ENCODE assay signal across 14 mouse cellular contexts in genomic region chr3:40102698-40103097, GRCm38 (mm10).
A peak's percentile ranks its signal among the peaks of the same experiment; 100 is the strongest.
DNase-seq lines count a peak whose midpoint lies in the region; ATAC-seq and TF ChIP-seq lines count a peak whose summit lies in the region.
"Had no signal": no experiment of that assay in that cellular context is flagged by ENCODE, and none has a peak within 500 bp of the region (broad histone marks: within the 10 kb centered on the region; RNA-seq: fewer than 3 reads in every experiment).

No protein-coding gene starts in this region.

- H3K4me2 ChIP-seq in lung, embryonic 16.5 days (ENCODE audit: low read depth, low read length) = no peak overlapping the region
- H3K4me2 ChIP-seq in embryonic facial prominence, embryonic 14.5 days (ENCODE audit: low read depth, low read length) = no peak overlapping the region
- no peak overlapping the region for H3K4me2 ChIP-seq in hindbrain, embryonic 13.5 days
- H3K4me2 ChIP-seq in midbrain, postnatal 0 days (ENCODE audit: low read depth, low read length, poor library complexity, severe bottlenecking) = no peak overlapping the region
- H3K4me2 ChIP-seq: liver, embryonic 11.5 days had no signal

- no peaks in the 10 kb centered on the region for H3K36me3 ChIP-seq in lung, embryonic 16.5 days (ENCODE audit: control insufficient read depth, insufficient read depth, low read length)
- H3K36me3 ChIP-seq in embryonic facial prominence, embryonic 14.5 days (ENCODE audit: control insufficient read depth, insufficient read depth, low read length) = no peaks in the 10 kb centered on the region
- no peaks in the 10 kb centered on the region for H3K36me3 ChIP-seq in hindbrain, embryonic 13.5 days
- no peaks in the 10 kb centered on the region for H3K36me3 ChIP-seq in midbrain, postnatal 0 days (ENCODE audit: insufficient read depth, low read length)
- no peaks in the 10 kb centered on the region for H3K36me3 ChIP-seq in heart, adult 2 months (ENCODE audit: control insufficient read depth, insufficient read depth, low read length)

- no peak overlapping the region for H3K9ac ChIP-seq in lung, embryonic 16.5 days (ENCODE audit: low read length)
- H3K9ac ChIP-seq in embryonic facial prominence, embryonic 14.5 days (ENCODE audit: low read depth, low read length) = no peak overlapping the region
- H3K9ac ChIP-seq in hindbrain, embryonic 13.5 days = no peak overlapping the region
- H3K9ac ChIP-seq in midbrain, postnatal 0 days (replicated peaks; ENCODE audit: low read length, poor library complexity, severe bottlenecking) = no peak overlapping the region
- H3K9ac ChIP-seq in heart, adult 2 months (ENCODE audit: low read depth, low read length) = no peak overlapping the region

- DNase-seq in lung, postnatal 14 days = no peak
- DNase-seq in embryonic facial prominence, embryonic 14.5 days (ENCODE audit: low spot score) = peak; percentile 35
- peak; percentile 58 for DNase-seq in midbrain, postnatal 0 days (ENCODE audit: low spot score)
- DNase-seq in heart, adult 2 months = no peak
- no peak for DNase-seq in Muller cell, postnatal 12 days (ENCODE audit: inconsistent ontology term)
- no peak for DNase-seq in cerebellum, adult 2 months
- DNase-seq: adrenal gland, postnatal 36 days; cerebellum, adult 8-10 months; heart, adult 18-20 months; spleen, adult 18-20 months had no signal

- H3K4me3 ChIP-seq in lung, embryonic 16.5 days (ENCODE audit: low read length) = no peak overlapping the region
- H3K4me3 ChIP-seq in embryonic facial prominence, embryonic 14.5 days (ENCODE audit: low read depth, low read length) = no peak overlapping the region
- H3K4me3 ChIP-seq in hindbrain, embryonic 13.5 days = no peak overlapping the region
- no peak overlapping the region for H3K4me3 ChIP-seq in midbrain, postnatal 0 days (ENCODE audit: low read depth, low read length)
- no peak overlapping the region for H3K4me3 ChIP-seq in heart, adult 2 months
- no peak overlapping the region for H3K4me3 ChIP-seq in cerebellum, adult 2 months (replicated peaks; ENCODE audit: insufficient read depth, low read depth, low read length)

- intact Hi-C loops in heart, adult 2 months (cut with DNase I) = no loop called here

- no peak for TF ChIP-seq EP300 in heart, adult 2 months (IDR thresholded peaks at IDR 0.05; ENCODE audit: insufficient read depth, low read depth, low read length)

- peak; percentile 71 for ATAC-seq in lung, embryonic 16.5 days (ENCODE audit: low read depth)
- no peak for ATAC-seq in embryonic facial prominence, embryonic 14.5 days (ENCODE audit: low read depth)
- 0 out of 2 replicates have a peak, but pooled peaks have one; percentile 49 for ATAC-seq in hindbrain, embryonic 13.5 days (ENCODE audit: low FRiP score)
- ATAC-seq in midbrain, postnatal 0 days (ENCODE audit: low FRiP score) = peak; percentile 73
- ATAC-seq: Patski had no signal

- H3K27me3 ChIP-seq in lung, embryonic 16.5 days (ENCODE audit: control insufficient read depth, insufficient read depth, low read depth, low read length) = no peaks in the 10 kb centered on the region
- no peaks in the 10 kb centered on the region for H3K27me3 ChIP-seq in embryonic facial prominence, embryonic 14.5 days (replicated peaks; ENCODE audit: control insufficient read depth, insufficient read depth, low read length)
- no peaks in the 10 kb centered on the region for H3K27me3 ChIP-seq in hindbrain, embryonic 13.5 days
- H3K27me3 ChIP-seq in midbrain, postnatal 0 days (ENCODE audit: insufficient read depth, low read length) = no peaks in the 10 kb centered on the region
- no peaks in the 10 kb centered on the region for H3K27me3 ChIP-seq in heart, adult 2 months (ENCODE audit: control insufficient read depth, insufficient read depth, low read length)
- H3K27me3 ChIP-seq in cerebellum, adult 2 months (ENCODE audit: control insufficient read depth, insufficient read depth, low read length) = no peaks in the 10 kb centered on the region

- H3K9me3 ChIP-seq in lung, embryonic 16.5 days (ENCODE audit: control insufficient read depth, low read length) = no peaks in the 10 kb centered on the region
- H3K9me3 ChIP-seq in embryonic facial prominence, embryonic 14.5 days (ENCODE audit: control insufficient read depth, low read length) = no peaks in the 10 kb centered on the region
- H3K9me3 ChIP-seq in hindbrain, embryonic 13.5 days = no peaks in the 10 kb centered on the region
- no peaks in the 10 kb centered on the region; the same call in 1 of the 2 replicates for H3K9me3 ChIP-seq in midbrain, postnatal 0 days (ENCODE audit: low read length)

- H3K27ac ChIP-seq in lung, embryonic 16.5 days (ENCODE audit: low read length) = no peak overlapping the region
- no peak overlapping the region for H3K27ac ChIP-seq in embryonic facial prominence, embryonic 14.5 days (replicated peaks; ENCODE audit: low read depth, low read length)
- H3K27ac ChIP-seq in hindbrain, embryonic 13.5 days = no peak overlapping the region
- no peak overlapping the region for H3K27ac ChIP-seq in midbrain, postnatal 0 days (ENCODE audit: low read depth, low read length)
- H3K27ac ChIP-seq in heart, adult 2 months = no peak overlapping the region
- no peak overlapping the region for H3K27ac ChIP-seq in cerebellum, adult 2 months (ENCODE audit: insufficient read depth, low read length)

- 48% methylated on average over 4 of the region's 4 CpGs for WGBS in lung, embryonic 16.5 days
- WGBS in embryonic facial prominence, embryonic 14.5 days = 47% methylated on average over 4 of the region's 4 CpGs
- WGBS in hindbrain, embryonic 13.5 days = 13% methylated on average over 4 of the region's 4 CpGs
- WGBS in midbrain, postnatal 0 days = 19% methylated on average over 4 of the region's 4 CpGs
- WGBS in heart, adult 2 months = 72% methylated on average over 4 of the region's 4 CpGs
- WGBS in cerebellum, adult 2 months = 39% methylated on average over 4 of the region's 4 CpGs

- H3K4me1 ChIP-seq in lung, embryonic 16.5 days (replicated peaks; ENCODE audit: control insufficient read depth, insufficient read depth, low read length) = no peaks in the 10 kb centered on the region; the same call in 1 of the 2 replicates
- H3K4me1 ChIP-seq in embryonic facial prominence, embryonic 14.5 days (ENCODE audit: control insufficient read depth, insufficient read depth, low read length) = no peaks in the 10 kb centered on the region
- H3K4me1 ChIP-seq in hindbrain, embryonic 13.5 days (replicated peaks) = 0 out of 2 replicates have a peak, but pooled peaks cover 3% of the 10 kb centered on the region
- no peaks in the 10 kb centered on the region for H3K4me1 ChIP-seq in midbrain, postnatal 0 days (ENCODE audit: insufficient read depth, low read length)
- no peaks in the 10 kb centered on the region for H3K4me1 ChIP-seq in heart, adult 2 months (ENCODE audit: control insufficient read depth, insufficient read depth, low read length)
- H3K4me1 ChIP-seq in cerebellum, adult 2 months (ENCODE audit: control insufficient read depth, insufficient read depth, low read length) = no peaks in the 10 kb centered on the region

- no peak for TF ChIP-seq POLR2A in heart, adult 2 months (IDR thresholded peaks at IDR 0.05; ENCODE audit: insufficient read depth, low read depth, low read length)
- no peak for TF ChIP-seq POLR2A in cerebellum, adult 2 months (IDR thresholded peaks at IDR 0.05; ENCODE audit: borderline replicate concordance, insufficient read depth, low read length)

- TF ChIP-seq CTCF in midbrain, postnatal 0 days (IDR thresholded peaks at IDR 0.05) = no peak
- no peak for TF ChIP-seq CTCF in heart, adult 2 months (IDR thresholded peaks at IDR 0.05)
- TF ChIP-seq CTCF in cerebellum, adult 2 months (IDR thresholded peaks at IDR 0.05; ENCODE audit: borderline replicate concordance, insufficient read depth, low read depth, low read length) = no peak

- no peaks in the 10 kb centered on the region for H3K79me2 ChIP-seq in heart, adult 2 months (replicated peaks; ENCODE audit: control insufficient read depth, insufficient read depth, low read length)

Comparison
In these comparisons a context has a peak if more than half of its experiments do, and no peak if none do; other contexts are left out.
1. DNase-seq: peak in embryonic facial prominence, embryonic 14.5 days (single experiment) and midbrain, postnatal 0 days (single experiment); none in lung, postnatal 14 days (single experiment), heart, adult 2 months (0 of 2), Muller cell, postnatal 12 days (single experiment) and cerebellum, adult 2 months (0 of 2).